Mouse (Mus musculus) right cerebral cortex, postnatal 4 days (tissue): ENCODE results near the gene Ablim2.

ENCODE experiments used
- DNase-seq: peaks from one replicate; pipeline ENCODE4 v3.0.0-alpha.2; 2022

The Ablim2 gene

DNA sequence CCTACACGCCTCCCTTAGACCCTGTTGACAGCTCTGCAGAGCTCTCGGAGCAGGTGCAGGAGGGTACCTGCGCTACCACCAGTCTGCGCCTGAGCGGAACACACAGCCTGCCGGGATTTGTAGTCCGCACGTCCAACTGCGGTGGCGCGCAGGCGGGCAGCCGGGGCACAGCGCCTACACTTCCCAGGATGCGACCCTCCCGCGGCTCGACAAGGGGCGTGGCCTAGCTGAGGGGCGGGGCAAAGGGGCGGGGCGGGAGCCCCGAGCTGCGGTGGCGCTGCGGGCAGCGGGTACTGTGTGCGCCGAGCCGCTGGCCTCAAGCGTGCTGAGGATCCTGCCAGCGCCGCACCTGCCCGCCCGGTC, at the start of gene Ablim2:
Gene Ablim2 (plus strand): TSS at position 242 of the 363 bp plus-strand sequence.
- DNase-seq: peak; percentile 96

DNA sequence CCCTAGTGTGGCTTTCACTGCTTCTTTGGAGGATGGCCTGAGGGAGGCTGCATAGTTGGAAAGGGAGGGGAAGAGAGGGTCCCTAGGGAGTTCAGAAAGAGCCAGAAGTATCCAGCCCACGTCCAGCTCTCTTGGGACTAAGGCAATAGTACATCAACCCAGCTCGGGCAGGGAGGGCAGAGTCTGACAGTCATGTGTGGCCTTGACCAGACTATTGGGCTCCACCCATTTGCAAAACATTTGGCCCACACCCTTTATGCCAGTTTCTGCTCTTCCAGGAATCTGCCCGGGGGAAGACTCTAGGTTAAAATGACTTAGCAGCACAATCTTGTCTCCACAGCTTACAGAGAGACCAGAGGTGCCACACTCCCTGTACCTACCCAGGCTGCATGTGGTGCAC, 47.2 kb upstream of the Ablim2 start:
- DNase-seq: no peak

DNA sequence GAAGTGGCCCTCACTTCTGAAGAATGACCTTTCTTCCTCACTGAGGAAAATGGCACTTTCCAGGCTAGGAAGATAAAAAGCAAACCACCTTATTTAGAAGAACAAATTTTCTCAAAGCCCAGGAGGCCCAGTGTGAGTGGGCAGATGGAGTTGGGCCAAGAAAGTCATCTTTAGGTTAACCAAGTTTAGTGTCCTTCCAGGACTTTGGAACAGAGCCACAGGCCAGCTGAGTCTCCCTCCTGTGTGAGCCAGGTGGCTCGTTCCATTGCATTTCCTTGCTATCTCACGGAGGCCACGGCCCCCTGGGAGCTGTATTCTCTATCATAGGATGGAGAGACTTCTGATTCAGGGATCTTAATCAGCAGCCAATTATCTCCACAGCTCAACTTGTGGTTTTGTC, 46.7 kb upstream of the Ablim2 start:
- no peak for DNase-seq

DNA sequence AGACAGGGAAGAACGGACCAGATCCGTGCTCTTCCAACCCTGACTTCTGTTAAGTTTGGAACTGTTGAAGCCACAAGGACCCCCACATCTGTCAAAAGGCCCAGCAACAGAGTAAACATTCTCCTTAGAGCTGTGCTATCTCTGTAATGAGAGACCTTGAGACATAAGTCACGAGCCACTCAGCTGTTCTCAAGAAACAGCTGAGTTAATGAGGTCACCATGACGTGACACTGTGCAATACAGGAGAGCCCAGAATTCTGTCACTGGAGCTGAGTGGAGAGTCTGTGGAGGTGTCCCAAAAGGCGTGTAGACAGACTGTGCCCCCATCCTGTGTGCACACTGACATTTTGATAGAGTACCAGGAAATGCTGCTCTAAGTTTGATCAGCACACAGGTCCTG, 45.2 kb upstream of the Ablim2 start:
- DNase-seq: no peak

DNA sequence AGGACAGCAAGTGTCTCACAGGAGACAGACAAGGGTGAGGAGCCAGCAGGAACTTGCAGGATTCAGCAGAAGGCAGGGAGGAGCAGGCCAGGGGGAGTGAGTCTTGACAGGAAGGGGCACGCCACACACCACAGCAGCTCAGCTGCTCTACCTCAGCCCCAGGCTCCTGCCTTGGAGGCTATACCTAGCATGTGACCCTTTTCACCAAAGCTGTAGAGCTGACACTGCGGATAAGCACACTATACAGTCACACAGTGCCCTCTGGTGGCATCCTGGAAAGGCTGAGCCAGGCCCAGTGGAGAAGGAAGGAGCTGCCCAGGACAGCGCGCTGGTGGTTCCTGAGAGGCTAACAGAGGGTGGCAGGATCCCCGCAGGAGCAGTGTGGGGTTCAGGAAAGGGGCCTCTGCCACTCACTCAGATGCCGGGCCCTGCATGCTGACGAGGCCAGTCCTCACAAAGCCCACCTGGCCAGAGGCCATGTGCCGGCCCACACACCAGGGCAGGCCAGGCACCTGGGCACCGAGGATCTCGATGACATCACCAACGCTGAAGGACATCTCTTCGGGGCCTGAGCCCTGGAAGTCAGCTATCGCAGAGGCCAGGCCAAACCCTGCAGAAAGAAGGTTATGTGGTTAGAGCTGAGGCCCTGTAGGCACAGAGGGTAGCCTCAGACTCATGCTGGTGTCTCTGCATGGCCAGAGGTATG, 43.9 kb upstream of the Ablim2 start:
- peak; percentile 80 for DNase-seq

DNA sequence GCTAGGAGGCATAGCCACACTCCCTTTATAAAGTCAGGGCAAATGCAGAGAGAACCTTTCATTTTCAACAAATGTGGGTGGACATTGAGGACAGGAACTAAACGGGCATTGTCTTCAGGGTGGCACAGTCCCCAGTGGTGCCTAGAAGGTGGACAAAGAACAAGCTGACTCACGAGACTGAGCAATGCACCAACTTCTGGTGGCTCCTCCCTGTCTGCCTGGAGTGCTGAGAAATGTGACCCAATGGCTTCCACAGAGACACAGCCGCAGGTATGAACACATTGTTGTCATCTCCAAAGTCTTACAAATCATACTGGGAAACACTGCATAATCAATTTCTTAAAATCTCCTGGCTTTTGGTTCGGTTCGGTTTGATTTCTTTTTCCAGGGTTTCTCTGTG, 40.2 kb upstream of the Ablim2 start:
- DNase-seq: no peak

DNA sequence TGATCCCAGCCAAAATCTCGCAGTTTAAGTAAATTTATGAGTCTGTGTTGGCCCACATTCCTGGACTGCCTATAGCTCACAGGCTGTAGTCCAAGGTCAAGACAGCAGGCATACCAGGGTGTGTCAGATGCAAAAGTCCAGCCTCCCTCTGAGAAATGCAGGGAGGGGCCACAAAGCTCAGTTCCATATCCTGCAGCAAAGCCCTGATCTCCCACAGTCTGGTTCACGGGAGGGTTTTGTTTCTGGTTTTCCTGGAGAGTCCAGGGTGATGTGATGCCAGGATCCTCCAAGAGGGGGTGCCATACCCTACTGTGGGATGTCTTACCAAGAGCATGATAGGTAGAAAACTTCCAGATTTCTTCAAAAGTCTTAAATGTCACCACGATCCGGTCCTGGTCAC, 39.7 kb upstream of the Ablim2 start:
- DNase-seq: peak; percentile 37

DNA sequence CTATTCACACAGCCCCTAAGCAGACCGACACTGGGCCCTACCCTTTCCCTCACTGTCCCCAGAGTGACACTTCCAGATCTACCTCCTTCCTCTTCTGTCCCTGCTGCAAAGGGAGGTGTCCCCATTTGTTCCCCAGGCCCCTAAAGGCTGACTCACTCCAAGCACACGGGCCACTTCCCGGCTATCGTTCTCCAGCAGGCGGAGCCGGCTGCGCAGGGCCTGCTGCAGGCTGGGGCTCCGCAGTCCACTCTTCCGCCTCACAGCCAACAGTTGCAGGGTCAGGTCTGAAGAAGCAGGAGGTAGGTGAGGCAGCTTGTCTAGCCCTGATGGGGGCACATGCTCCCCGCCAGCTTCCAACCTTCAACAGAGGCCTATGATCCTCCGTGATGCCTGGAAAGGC, 38.9 kb upstream of the Ablim2 start:
- DNase-seq: no peak

DNA sequence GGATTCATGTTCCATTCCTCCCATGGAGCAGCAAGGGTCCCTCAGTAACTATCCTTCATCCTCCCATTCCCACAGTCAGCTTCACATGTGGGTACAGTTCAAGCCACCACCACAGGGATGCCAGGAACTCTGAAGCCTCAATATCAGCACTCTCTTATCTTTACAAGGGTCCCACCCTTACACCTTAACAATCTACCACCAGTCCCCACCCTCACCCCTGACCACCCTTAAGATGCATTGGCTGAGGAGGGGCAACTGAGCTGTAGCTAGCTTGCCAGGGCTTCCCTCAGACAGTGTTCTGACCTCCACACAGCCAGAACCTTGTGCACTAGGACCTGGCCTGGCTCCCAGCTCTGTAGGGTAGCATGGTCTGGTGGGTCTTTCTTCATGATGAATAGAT, 38.3 kb upstream of the Ablim2 start:
- no peak for DNase-seq

DNA sequence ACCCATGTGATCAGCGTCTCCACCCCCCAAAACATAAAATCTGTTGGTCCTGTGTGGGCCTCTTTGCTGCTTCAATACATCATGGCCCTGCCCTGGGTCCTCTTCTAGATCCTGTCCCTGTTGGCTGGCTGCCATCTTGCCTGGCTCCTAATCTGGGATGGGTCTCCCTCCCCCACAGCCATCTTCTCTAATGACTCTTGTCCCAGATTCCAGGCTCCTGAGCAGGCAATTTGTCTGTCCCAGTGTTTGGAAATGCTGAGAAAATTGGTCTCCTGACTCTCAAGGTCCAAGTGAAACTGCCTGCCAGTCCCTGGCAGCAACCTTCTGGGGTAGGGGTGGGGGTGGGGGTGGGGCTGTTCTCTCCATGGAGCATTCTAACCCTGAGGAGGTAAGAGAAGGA, 37.8 kb upstream of the Ablim2 start:
- no peak for DNase-seq

DNA sequence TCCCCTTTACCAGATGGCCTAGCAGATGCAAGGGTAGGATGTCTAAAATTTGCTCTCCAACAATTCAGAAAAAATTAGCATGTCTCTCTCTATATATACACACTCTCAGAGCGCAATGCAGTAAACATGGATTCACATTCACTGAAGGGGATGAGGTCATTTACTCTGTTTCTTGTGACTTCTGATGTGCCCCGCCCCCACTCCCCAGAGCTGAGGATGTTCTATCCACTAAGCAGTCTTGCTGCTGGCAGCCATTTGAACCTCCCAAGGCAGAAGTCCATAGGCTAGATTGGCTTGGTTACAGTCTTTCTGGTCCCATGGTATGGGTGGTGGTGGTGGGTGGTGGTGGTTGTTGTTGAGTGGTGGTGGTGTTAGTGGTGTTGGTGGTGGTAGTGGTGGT, 35.7 kb upstream of the Ablim2 start:
- no peak for DNase-seq

DNA sequence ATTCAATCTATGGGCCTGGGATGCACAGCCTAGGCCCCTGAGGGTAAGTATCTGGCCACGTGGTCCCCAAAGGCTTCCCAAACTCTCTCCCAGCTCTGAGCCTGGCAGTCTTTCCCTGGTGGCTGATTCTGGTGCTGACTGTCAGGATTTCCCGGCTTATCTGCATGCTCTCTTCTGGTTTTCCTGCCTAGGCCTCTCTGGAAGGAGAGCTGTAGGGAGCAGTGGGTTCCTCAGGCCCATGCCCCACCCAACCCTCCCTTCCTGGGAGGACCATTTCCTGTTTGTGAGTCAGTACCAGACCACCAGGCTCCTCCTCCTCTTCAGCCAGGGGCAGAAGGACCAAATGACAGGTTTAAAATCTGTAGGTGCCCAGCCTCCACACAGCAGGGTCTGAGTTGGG, 35.0 kb upstream of the Ablim2 start:
- DNase-seq: no peak

DNA sequence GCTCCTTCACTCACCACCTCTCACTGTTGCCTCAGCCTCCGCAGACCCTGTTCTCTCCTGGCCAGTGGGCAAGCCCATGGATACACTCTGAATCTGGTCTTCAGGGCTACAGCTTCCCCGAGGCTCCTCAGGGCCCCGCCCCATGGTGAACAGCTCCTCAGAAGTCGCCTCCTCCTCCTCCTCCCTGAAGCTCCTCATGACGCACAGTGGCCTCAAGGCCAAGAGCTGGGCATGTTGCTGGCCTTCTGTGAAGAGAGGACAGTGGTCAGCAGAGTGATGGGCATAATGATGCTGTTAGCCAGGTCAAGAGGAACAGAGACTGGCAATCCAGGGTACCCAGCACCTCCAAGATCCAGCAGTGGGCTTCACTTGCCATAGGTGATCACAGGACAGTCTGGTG, 33.8 kb upstream of the Ablim2 start:
- DNase-seq: no peak

DNA sequence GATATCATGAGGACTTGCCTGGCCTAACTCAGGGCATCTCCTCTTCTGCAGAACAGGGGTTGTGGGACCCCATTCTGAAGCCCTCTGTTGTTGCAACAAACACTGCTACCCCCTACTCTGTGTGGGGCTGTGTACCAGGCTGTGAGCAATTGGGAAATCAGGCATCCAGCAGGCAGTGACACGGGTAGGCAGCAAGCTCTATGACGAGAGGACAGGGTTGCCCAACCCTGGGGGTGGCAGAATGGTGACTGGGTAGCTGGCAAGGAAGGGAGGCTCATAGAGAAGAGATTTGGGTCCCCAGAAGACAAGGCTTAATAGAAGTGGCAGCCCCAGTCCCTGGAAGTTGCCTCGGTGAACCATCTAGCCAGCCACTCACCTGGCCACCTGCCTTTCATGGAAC, 31.8 kb upstream of the Ablim2 start:
- DNase-seq: no peak

DNA sequence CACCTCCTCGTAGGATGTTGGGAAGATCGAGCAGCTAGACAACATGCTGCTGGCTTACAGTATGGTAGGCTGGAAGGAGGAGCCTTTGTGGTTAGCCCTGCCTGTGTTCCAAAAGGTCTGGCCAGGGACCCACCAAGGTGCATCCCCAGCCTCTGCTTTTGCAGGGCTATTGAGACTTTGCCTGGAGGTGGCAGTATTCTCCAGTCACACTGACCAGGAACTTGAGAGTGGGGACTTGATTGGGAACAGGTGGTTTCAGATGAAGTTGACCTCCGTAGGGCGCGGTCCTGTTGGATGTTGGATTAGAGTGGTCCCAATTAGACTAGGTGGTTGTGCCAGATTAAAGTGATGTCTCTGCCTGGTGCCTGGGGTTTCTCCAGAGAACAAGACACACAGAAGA, 30.2 kb upstream of the Ablim2 start:
- no peak for DNase-seq

DNA sequence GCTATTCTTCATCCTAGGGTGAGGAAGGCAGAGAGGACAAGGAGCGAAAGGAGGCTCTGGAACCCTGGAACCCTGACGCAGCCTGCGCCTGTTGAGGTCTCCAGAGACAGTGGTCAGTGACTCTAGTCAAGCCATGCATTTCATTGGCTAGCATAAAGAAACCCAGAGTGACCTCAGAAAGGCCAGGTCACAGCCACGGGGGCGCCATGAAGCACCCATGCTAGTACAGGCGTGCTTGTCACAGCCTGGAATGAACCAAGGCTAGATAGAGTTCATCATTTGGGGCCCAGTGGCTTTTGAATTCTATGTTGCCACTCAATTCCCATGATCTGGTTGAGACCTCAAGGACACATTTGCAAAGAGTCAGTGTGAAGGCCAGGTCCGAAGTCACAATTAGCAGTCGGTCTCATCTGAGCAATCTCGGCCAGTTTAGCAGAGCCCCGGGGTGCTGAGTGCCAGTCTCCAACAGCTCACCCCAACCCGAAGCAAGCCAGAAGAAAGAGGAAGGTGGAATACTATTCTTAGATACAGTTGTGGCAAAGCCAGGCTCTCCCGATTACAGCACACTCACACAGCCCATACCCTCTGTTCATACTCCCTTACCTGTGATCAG, 29.2 kb upstream of the Ablim2 start:
- no peak for DNase-seq

DNA sequence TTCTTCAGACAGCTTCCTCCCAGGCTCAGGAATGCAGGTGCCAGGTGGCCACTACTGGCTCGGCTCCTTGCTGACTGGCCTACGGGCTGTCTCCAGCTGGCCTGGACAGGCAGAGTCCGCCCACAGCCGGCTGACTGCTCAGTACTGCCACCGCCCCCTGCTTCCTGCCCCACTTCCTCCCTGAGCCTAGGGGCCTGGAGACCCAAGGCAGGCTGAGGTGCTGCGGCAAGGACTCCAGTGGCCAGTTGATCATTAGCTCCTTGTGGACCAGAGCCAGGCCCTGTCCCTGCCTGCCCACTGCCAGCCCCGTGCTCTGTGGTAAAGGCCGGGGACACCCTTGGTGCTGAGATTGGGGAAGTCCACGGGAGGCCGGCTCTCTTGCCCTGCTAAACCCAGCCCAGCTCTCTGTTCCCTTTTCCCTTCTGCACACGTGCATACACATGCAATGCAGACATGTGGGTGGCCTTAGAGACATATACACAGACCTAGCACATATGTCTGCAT, 28.7 kb upstream of the Ablim2 start:
- DNase-seq: no peak

DNA sequence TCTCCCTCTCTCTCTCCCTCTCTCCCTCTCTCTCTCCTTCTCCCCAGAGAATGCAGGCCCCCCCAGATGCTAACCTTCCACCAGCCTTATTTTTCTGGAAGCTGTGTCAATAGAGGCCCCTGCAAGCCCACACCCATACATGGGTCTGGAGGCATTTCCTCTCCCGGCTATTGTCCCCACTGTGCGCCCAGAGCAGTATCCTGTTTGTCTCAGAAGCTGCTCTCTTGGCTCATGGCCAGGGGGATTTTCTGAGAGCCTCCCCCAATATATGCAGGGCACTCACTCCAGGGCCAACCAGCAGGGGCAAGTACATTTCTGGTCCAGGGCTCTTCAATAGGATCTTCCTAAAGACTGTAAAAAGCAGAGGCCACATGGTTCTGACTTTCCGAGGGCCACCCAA, 27.8 kb upstream of the Ablim2 start:
- no peak for DNase-seq

DNA sequence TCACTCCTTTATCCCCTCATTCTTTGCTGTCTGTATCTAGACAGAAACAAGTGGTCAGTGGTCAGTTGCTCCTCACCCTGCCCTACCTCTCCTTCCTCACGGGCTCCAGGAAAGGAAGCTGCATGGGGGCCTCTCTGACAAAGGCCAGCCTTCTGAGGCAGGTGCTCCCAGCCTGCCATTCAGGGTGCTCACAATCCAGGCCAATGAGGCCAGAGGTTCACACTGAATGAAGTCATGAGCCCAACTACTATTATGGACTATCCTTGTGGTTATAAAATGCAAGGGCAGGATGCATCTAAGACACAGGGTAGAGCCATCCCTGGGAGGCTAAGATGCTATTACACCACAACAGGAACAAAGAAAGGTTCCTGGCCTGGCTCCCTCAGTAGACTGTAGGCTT, 27.1 kb upstream of the Ablim2 start:
- DNase-seq: no peak

DNA sequence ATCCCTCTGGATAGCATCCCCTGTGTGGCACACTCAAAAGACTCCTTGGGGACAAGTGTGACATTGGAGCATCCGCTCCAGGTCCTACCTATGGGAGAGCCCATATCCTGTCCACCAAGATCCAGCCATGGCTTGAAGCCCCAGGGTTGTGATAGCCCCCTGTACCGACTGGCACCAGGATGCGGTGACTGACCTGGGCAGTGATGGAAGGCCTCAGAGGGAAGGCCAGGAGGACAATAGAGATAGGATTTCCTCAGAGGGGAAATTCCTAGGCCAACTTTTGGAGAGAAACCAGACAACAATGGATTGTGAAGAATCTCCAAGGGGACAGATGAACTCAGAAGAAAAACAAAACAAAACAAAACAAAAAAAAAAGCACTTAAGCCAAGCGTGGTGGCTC, 26.7 kb upstream of the Ablim2 start:
- no peak for DNase-seq

DNA sequence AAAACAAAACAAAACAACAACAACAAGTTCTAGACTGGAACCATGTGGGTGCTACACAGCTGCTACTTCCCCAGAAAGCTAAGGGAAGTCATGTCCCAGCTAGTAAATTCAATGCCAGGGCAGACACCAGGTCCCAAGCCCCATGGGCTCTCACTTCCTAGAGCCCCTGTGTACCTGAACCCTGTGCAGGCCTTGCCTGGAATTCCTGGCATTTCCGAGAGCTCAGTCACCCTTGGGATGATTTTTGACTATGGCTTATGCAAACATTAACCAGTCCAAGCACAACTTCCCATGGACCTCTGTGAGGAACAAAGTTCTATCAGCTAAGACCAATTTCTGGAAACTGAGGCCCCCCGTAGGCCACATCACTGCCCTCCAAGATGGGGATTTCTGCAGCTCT, 24.2 kb upstream of the Ablim2 start:
- no peak for DNase-seq

DNA sequence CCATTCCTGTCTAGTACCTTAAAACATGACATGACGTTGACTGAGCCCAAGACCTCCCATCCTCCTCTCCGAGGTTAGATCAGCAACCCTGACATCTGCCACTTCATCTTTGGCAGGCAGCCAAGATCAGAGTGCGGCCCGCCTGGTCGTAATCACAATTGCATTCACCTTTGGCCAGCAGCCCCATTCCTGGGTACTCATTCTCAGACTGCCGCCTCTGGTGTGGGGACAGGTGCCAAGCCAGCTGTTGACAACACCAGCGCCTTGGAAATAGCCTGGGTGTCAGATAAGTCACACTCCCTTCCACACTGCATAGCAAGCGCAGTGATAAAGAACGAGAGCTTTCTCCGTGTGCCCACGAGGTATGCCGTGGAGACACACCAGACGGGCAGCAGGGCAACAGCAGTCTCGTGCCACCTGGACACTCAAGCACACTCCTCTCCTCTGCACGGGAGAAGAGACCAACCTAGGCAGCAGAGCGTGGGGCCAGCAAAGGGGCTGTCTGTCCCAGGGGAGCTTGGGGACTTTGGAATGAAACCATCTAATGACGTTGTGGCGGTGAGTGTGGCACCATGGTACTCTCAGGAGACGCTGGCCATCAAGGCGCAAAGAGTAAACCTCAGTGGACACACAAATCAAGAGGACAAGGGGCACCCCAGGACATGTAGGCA, 20.3 kb upstream of the Ablim2 start:
- DNase-seq: no peak

DNA sequence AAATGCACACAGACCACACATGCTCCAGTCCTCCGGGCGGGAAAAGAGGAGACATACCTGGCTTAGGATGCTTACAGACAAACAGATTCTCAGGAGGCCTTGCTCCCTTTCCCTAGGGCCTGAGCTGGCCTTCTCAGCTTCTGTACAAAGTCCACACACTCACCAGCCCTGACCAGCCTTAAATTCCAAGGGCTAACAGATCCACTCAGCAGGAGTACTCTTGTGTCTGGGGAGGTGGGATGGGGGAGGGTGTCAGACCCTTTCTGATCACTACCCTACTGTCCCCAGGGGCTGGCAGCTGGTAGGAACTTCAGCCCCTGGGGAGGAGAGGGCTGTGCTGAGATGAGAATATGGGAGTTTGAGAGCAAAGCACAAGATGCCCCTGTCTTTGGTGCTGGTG, 18.7 kb upstream of the Ablim2 start:
- DNase-seq: no peak

DNA sequence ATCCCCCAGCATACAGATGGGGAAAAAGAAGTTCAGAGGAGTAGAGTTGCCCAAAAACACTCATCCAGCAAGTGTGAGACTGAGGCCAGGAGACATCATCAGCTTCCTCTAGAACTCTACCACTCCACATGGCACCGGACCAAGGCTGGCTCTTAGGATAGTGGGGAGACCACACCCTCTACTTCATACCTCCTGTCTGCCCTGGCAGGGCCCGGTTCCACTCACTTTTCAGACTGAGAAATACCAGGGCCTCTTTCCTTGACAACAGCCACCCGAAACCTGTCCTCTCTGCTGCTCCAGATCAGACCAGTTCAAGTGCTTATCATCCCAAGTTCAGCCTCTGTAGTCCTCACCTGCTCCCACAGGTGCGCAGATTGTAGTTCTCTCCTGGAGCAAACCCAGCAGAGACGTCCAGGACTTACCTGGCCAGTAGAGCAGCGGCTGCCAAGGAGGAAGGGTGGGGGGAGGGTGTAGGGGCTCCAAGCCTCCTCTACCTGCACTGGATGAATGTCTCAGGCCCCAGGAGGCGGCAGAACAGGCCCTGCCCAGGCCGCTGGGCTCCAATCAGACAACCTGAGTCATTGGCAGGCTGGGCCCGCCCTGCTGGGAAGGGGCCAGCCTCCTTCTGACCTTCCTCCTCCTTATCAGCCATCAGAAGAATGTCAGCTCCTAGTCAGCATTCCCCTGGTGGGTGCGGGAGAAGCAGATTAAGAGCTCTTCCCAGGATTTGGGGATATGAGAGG, 18.0 kb upstream of the Ablim2 start, which contains the start of gene Sh3tc1:
Gene Sh3tc1 (minus strand): TSS at position 452 of the 743 bp plus-strand sequence.
- no peak for DNase-seq
